Mouse (Mus musculus) c-Kit-negative CD71-positive TER-119-positive erythroid progenitor cells, embryonic 14.5 days (primary cell): ENCODE results near the gene Slc23a3.

Experiments used
- DNase-seq: peaks from one replicate; pipeline ENCODE4 v3.0.0-alpha.2; 2013; ENCODE audit warnings: low read depth, low spot score

Gene Slc23a3

DNA sequence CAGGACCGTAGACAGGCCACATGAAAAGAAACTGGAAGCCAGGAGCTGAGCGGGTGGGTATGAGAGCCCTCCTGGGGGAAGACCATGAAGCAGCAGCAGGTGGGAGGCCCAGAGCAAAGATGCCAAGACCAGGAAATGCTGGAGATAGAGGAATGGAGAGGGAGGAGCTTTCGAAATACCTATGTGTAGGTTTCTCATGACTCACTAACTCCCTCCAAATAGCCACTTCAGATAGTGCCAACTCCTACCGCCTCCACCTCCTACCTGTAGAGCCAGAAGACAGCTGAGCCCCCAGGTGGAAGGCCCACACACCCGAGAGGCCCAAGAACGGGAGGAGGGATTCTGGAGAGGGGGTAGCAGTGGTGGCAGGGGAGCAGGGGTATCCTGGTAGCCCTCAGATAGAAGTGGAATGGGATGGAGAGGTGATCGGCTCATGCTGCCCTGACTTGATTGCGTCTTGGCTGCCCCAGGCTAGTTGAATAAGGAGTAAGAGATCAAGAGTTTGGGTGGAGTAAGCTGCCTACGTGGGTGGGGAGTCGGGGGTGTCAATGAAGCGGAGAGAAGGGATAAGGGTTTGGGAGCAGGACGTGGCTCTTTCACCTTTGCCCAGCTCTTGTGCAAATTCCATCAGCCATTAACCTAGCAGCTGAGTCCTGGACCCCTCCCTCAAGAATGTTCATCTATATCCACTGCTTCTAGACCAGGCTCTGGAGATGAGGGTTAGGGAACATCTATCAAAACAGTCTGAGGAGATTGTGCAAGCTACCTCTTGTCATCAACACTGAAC is at the start of gene Slc23a3:
Slc23a3 (minus strand) TSS at position 470 of the 787 bp plus-strand sequence.
- no peak for DNase-seq

DNA sequence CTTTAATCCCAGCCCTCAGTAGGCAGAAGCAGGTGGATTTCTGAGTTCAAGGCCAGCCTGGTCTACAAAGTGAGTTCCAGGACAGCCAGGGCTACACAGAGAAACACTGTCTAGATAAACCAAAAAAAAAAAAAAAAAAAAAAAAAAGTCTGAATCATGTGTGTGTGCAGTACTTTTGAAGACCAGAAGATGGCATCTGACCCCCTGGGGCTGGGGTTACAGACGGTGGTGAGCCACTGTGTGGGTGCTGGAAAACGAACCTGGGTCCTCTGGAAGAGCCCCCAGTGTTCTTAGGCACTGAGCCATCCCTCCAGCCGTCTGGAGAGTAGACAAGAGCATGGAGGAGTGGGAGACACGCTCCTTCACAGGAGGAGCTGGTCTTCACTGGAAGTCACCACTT is 48.5 kb upstream of the Slc23a3 start:
- no peak for DNase-seq

DNA sequence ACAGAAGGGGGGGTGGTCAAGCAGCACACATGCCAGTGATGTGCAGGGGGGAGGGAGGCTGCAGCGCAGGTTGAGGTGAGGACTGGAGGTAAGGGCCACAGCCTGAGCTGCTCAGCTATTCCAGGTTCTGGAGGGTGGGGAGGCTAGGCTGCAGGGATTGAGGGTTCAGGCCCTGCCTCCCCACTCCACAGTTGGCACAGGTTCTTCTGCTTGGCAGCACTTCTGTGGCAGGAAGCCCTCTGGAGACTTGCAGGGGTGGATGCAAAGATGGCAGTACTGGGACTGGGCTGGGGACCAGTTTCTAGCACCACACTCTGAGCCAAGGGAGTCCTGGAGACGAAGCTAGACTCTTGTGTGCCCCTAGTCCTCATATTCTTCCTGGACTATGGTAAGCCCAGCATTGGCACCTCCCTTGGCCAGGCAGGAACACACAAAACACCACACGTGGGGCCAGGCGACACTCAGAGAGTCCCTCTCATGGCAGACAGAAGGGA is 47.7 kb upstream of the Slc23a3 start:
- DNase-seq = no peak

DNA sequence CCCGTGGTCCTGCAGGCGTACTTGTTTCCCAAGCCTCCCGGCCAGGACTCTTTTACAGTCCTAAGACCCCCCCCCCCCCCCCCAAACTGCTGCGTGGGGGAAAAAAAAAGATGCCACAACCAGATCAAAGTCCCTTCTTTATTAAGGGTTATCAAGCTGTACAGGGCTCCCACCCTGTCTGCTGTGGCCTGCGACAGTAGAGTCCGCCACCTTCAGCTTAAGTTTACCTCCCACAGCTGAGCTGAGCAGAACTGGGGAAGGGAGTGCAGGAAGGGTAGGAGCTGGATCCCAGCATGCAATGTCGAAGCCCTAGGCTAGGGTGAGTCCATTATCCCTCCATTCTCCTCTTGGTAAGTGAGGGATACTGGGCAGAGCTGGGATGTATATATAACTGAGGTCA is 47.1 kb upstream of the Slc23a3 start:
- no peak for DNase-seq

DNA sequence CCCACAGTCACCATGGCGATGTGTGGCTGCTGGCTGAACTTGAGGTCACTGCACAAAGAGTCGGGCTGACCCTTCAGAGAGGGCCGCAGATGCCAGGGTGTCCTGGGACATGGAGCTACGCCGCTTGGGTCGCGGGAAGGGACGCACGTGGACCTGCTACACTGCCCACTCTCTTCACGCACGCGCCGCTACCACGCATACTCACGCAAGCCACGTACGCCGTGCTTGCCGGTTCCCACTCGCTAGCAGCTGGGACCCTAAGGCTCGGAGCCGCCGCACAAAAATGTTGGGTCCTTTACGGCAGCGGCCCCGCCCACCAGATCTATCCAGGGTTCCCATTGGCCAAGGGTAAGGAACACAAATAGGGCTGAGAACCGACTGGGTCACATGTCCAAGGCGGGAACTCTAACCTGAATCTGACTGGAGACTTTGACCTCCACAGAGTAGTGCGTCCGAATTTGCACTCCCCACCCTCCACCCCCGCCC is 46.5 kb upstream of the Slc23a3 start, which contains the start of gene Abcb6:
Abcb6 (minus strand) TSS at position 288 of the 486 bp plus-strand sequence.
- peak; percentile 88 for DNase-seq

DNA sequence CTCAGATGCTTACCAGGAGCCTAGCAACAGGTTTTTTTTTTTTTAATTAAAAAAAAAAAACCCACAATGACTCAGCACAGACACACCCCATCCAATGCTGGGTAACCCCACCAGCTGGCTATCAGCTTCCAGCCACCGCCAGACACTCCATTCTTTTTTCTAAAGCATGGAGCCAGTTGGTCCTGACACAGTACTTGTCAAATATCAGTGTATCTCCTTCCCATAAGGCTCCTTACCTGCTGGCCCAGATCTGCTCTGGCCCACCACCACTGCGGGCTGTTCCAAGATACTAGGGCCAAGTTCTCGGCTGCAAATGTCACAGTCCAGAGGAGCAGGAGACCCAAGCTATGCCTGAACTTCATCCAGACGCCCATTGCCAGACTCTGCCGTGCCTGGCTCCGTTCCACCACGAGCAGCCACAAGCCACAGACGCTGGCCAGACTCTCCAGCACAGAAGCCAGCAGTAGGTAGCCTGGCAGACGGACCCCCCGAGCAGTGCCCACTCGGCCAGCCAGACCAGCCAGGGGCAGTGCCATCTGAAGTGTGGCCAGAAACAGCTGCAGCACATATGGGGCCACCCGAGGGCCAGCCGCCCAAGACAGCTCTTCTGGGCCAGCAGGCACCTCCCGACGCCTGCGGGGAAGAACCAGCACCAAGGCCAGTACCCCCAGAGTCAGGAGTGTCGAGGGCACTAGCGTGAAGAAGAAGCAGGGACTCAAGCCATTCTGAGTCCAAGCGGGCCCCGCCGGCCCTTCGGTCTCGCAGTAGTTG is 45.8 kb upstream of the Slc23a3 start:
- peak; percentile 79 for DNase-seq

DNA sequence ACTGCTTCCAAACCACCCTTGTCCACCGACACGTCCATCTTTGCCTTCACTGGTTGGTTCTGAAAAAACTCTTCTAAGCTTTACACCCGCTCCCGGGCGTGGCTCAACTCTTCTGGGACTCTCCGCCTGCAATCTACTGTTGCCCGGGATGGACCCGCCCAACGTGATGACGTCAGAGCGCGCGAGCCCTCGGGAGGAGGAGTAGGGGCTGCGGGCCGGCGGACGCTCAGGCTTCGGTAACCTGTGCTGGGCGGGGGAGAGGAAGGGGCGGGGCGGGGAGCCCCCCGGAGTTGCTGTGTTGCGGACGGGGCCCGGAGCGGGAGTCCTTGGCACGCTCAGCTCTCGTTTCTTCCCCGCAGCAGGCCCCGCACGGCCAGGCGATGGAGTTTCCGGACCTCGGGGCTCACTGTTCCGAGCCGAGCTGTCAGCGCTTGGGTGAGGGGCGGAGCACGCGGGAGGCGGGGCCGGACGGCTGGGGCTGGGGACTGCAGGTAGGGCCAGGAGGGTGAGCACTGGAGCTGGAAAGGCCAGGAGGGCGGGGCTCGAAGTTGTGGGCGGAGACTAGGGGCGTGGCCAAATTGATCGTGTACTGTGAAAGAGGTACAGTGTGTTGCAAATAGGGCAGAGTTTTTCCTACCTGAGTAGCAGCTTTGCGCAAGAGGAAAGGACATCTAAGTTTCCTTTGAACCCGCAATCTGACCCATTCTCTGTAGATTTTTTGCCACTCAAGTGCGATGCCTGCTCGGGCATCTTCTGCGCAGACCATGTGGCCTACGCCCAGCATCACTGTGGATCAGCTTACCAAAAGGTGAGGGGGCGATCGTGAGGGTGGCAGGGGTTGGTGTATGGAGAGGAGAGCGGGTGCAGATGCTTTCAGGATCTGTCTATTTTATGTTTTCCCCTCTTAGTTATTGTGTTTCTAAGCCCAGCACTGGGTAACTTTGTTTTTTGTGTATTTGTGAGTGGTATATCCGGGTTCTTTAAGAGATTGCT is 35.1 kb upstream of the Slc23a3 start, which contains the start of gene Zfand2b:
Zfand2b (plus strand) TSS at position 175 of the 993 bp plus-strand sequence.
- peak; percentile 92 for DNase-seq

DNA sequence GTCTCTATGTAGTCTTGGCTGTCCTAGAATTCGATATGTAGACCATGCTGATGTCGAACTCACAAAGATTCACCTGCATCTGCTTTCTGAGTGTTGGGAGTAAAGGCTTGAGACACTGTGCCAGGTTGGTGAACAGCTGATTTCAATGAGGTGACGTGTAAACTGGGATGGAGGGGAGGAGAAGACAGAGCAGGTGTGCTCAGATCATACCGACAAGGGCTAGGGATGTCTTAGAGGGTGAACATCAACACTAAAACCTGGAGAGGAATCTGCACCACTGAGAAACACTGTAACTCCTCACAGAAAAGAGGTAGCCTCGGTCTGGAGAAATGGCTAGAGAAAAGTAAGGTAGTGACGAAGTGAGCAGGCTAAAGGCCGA is 34.4 kb upstream of the Slc23a3 start:
- no peak for DNase-seq

DNA sequence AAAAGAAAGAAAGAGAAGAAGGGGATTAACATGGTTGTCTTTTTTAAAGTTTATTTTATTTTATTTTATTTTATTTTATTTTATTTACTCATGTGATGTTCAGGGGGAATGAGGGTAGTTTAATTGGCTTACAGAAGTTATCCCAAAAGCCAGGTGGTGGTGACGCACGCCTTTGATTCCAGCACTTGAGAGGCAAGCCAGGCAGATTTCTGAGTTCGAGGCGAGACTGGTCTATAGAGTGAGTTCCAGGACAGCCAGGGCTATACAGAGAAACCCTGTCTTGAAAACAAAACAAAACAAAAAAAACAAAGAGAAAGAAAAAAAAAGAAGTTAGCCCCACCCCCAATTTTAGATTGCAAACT is 26.5 kb upstream of the Slc23a3 start:
- DNase-seq = no peak

DNA sequence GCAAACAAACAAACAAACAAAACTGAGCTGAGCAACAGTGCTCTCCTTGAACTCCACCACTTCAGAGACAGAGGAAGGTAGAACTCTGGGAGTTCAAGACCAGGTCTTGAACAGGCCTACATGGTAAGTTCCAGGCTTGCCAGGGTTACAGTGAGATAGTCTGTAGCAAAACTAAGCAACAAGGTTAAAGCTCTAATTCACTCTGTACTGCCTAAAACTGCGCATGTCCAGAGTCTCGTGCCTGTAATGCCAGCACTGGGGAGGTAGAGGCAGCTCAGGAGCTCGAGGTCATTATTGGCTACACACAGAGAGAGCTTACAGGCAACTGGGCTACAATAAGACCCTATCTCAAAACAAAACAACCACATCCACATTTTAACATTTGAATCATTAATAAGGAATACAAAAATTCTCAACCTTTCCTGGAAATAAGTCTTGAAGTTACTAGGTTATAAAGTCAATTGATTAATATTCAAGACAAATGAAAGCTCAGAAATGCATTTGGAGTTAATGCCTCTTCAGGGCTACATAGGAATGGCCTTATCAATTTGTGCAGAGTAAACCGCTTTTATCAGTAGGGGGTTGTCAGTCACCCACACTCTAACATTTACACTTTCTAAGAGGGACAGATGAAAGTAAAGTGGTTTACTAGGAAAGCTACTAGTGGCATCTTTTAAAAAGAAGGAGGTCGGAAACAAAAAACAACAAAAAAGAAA is 26.0 kb upstream of the Slc23a3 start:
- DNase-seq = no peak

DNA sequence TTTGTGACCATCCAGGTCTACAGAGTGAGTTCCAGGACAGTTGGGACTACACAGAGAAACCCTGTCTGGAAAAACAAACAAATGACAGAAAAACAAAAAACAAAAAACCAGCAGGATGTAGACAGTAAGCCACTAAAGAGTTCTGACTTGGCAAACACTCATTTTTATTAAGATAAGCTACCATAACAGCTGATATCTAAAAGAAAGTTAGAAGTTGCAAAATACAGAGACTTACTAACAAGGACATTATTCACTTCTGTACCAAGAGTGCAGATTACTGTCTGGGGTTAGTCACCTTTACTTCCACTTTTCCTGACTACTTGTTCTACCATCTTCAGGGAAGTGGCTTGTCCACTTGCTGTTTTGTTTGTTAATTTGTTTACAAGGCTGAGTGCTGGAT is 25.3 kb upstream of the Slc23a3 start:
- DNase-seq = no peak

DNA sequence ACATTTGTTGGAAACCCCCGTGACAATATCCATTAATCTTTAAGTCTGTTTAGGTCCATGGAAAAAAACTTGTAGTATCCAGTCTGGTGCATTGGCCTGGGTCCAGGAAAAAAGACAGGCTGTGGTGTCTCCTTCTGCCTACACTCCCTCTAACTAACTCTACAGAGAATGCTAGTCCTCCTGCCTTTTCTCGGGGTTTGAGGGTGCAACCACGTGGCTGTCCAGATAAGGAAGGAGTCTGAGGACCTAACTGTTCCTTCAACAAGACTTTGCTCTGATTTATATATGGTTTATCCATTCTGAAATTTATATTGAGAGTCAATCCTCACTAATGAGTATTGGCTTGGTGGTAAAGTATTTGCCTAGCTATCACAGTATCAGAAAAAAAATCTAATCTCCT is 22.1 kb upstream of the Slc23a3 start:
- no peak for DNase-seq

DNA sequence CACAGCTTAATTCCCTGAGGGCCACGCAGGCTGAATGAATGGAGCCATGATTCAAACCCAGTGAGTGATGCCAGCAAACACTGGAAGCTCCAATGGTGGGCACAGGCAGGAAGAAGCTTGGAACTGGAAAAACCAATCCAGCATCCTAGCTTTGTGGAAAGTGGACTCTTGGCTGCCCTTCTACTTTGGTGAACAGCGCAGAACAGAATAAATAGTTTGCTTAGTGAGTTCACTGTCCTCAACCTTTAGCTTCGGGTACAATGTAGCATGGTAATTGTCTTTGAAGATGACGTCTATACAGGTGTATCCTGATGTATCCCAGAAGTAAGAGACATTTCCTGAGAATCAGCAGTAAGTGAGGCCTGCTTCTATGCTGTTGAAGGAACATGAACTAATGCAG is 15.0 kb upstream of the Slc23a3 start:
- DNase-seq = no peak

DNA sequence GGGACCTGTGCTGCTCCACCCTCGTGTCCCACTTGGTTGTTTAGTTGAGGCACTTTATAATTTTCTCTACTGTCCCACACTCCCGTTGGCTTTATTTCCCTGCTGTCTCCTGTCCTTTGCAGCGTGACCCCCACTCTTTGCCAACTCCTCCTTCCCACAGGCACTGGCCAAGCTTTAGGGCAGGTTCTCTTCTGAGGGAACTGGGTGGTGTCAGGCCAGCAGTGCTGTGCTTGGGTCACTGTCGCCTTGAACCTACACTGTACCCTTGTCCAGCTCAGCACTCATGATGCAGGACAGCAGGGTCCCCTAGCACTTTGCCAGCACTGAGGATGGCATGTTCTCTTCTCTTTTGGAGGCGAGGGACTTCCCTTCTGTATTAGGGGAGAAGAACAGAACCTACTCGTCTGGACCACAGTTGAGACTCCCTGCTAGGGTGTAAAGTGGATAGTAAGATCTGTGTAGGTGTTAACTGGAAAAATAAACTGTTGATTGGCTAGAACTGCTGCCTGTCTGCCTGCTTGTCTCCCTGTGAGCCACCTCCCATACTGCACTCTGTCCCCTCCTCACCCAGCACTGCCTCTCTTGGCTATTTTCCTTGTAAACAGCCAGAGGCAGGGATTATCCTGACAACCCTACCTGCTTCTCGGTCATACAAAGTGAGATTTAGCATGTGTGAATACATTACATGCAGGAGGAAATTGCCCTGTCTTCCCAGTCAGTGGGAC is 13.9 kb upstream of the Slc23a3 start:
- no peak for DNase-seq

DNA sequence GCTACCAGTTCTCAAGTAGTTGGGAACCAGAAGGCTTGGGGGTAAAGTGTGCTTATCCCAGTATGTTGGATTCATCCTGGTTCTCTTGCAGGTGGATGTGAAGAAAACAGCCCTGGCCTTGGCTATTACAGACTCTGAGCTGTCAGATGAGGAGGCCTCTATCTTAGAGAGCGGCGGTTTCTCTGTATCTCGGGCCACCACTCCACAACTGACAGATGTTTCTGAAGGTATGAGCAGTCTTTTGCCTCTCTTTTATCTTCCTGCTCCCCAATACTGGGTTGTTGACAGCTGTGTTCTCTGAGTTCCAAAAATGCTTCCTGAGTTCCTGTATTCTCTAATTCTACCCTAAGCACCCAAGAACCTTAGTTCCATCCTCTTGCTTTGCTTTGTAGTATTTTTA is 11.9 kb upstream of the Slc23a3 start:
- DNase-seq = no peak

DNA sequence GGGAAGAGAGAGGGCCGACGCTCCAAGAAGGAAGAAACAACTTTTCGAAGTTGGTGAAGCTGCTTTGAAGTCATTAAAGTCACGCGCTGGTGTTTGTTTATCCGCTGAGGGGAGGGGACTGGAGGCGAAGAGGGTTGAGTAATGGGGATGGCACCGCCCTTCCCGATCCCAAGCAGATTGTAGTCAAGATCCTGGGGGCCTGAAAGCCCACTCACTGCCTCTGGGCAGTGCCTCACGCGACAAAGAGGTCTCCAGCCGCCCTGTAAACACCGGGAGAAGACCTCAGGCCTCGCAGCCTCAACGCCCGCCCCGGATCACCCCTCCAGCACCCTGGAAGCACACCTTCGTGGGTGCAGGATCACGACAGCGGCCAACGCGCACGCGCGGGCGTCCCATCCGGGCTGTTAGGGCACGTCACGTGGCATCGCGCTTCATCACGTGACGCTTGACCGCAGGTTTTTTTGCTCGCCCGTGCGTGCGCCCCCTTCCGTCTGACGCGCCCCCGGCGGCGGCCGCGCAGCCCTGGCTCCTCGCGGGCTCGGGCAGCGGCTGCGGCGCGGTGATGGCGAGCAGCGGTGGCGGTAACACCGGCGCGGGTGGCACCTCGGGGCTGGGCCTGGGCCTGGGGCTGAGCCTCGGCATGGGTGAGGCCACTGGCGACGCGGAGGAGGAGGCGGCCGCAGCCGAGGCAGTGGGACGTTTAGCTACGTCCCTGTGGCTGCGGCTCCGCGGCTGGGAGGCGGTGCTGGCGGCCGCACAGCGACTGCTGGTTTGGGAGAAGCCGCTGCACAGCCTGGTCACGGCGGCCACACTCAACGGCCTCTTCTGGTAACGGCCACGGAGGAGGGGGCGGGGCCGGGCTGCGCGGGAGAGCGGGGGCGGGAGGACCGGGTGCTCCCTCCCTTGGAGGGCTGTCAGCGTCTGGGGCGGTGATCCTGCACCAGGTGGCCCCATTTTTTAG is 8.9 kb upstream of the Slc23a3 start, which contains the start of the genes Cnppd1 and Retreg2:
Cnppd1 (minus strand) TSS at position 411 of the 961 bp plus-strand sequence.
Retreg2 (plus strand) TSS at position 478 of the 961 bp plus-strand sequence.
- DNase-seq = peak; percentile 94

DNA sequence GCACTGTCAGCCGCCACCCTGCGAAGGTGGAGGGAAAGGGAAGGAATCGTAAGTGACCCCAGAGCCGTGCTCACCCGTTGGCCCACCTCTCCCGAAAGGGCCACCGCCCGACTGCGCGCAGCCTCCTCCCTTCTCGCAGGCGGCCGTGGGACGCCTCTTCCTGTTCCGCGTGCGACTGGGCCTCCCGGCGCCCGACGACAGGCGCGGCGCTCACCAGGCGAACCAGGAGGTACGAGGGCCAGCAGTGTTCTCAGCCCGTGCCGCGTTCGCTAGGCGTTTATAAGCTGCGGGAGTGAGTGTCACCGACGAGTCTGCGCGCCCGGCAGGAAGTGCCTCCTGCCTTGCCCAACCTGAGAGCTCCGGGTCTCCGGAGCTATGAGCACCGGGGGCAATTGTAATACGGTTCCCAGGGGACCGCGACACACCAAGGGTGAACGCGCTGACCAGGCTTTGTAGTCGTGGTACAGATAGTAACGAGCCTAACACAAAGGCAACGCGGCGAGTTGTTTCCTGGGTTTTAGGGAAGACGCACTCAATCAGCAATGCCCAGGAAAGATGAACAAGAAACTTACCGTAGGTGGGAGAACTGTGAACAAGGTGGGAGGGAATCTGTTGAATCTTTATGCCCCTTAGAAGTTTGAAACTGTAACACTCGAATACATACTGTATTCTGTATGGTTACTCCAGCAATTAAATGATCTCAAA is 7.9 kb upstream of the Slc23a3 start:
- peak; percentile 64 for DNase-seq

DNA sequence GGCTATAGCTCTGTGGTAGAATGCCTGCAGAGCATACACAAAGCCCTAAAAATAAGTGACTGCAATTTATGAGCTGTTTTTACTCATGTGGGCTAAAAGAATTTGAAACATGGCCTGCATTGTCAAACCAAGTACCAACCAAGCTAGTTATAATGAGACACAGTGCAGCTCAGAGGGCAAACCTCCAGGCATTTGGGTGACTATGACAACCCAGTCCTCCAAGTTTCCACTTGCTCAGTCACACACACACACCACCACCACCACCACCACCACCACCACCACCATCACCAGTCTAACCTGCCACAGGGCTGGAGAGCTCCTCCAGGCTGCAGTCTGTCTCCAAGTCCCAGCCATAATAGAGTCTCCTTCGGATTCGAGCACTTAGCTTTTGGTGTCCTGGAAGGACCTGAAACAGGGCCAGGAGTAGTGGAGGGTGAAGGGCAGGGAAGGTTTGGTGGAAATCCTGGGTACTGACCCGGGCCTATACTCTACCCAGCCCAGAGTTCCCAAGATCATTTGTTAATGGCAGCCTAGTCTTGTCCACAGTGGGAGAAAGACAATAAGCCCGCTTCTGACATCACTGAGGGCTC is 7.0 kb upstream of the Slc23a3 start:
- DNase-seq = no peak
